ENCODE assay signal across 9 mouse cellular contexts in the genomic region with DNA sequence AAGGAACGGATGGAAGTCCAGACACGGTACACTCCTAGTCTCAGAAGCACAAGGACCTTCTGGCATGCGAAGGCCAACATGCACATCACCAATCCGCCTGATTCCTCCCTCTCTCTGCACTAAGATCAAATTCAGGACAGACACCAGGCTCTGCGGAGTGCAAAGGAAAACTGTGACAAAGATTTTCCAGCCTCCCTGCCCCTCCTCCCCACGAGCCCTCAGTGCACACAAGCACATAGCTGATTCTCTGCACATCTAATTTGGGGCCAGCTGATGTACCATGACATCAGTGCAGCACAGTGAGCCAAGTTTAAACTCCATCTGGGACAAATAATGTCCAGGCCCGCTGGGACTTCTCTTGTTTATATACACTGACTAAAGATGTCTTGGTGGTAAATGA.
DNase-seq lines count a peak whose midpoint lies in the region; ATAC-seq and TF ChIP-seq lines count a peak whose summit lies in the region.
"Had no signal": no experiment of that assay in that cellular context is flagged by ENCODE, and none has a peak within 500 bp of the region (broad histone marks: within the 10 kb centered on the region; RNA-seq: fewer than 3 reads in every experiment).

No protein-coding gene starts in this region.

- H3K4me3 ChIP-seq in hindbrain, embryonic 12.5 days: no peak overlapping the region
- no peak overlapping the region for H3K4me3 ChIP-seq in hindbrain, embryonic 10.5 days
- H3K4me3 ChIP-seq in hindbrain, postnatal 0 days (ENCODE audit: low read length): no peak overlapping the region
- no peak overlapping the region for H3K4me3 ChIP-seq in stomach, embryonic 16.5 days (replicated peaks; ENCODE audit: low read length)
- H3K4me3 ChIP-seq: limb, embryonic 12.5 days had no signal

- peak; percentile 54; the same call in 1 of the 2 replicates for ATAC-seq in hindbrain, embryonic 12.5 days (ENCODE audit: low FRiP score)
- ATAC-seq in hindbrain, postnatal 0 days: peak; percentile 86
- ATAC-seq in stomach, embryonic 16.5 days (ENCODE audit: insufficient read depth, low FRiP score): peak; percentile 88

- no peak overlapping the region for H3K4me2 ChIP-seq in hindbrain, embryonic 12.5 days (replicated peaks)
- no peak overlapping the region for H3K4me2 ChIP-seq in hindbrain, postnatal 0 days (ENCODE audit: low read depth, low read length)
- H3K4me2 ChIP-seq in stomach, embryonic 16.5 days (ENCODE audit: low read depth, low read length): no peak overlapping the region
- H3K4me2 ChIP-seq: limb, embryonic 12.5 days had no signal

- no peak for TF ChIP-seq CTCF in hindbrain, postnatal 0 days (IDR thresholded peaks at IDR 0.05; ENCODE audit: low read depth)

- WGBS in hindbrain, embryonic 12.5 days: 75% methylated on average over 7 of the region's 7 CpGs
- WGBS in hindbrain, embryonic 10.5 days: 72% methylated on average over 7 of the region's 7 CpGs
- WGBS in hindbrain, postnatal 0 days: 43% methylated on average over 7 of the region's 7 CpGs
- WGBS in stomach, embryonic 16.5 days: 54% methylated on average over 7 of the region's 7 CpGs

- H3K27ac ChIP-seq in hindbrain, embryonic 12.5 days: no peak overlapping the region
- H3K27ac ChIP-seq in hindbrain, embryonic 10.5 days: no peak overlapping the region
- no peak overlapping the region; the same call in 1 of the 2 replicates for H3K27ac ChIP-seq in hindbrain, postnatal 0 days
- H3K27ac ChIP-seq in stomach, embryonic 16.5 days (ENCODE audit: low read length): peak overlapping the region; percentile 71
- H3K27ac ChIP-seq: limb, embryonic 12.5 days had no signal

- H3K36me3 ChIP-seq in hindbrain, embryonic 12.5 days: no peaks in the 10 kb centered on the region
- H3K36me3 ChIP-seq in hindbrain, embryonic 10.5 days: 0 out of 2 replicates have a peak, but pooled peaks cover 14% of the 10 kb centered on the region
- H3K36me3 ChIP-seq in hindbrain, postnatal 0 days (ENCODE audit: insufficient read depth, low read length): no peaks in the 10 kb centered on the region
- H3K36me3 ChIP-seq in stomach, embryonic 16.5 days (ENCODE audit: control insufficient read depth, insufficient read depth, low read length): no peaks in the 10 kb centered on the region

- H3K9me3 ChIP-seq in hindbrain, embryonic 12.5 days (replicated peaks): no peaks in the 10 kb centered on the region
- H3K9me3 ChIP-seq in hindbrain, embryonic 10.5 days: no peaks in the 10 kb centered on the region
- no peaks in the 10 kb centered on the region for H3K9me3 ChIP-seq in hindbrain, postnatal 0 days (ENCODE audit: low read length)
- H3K9me3 ChIP-seq in stomach, embryonic 16.5 days (replicated peaks; ENCODE audit: control insufficient read depth, low read length): no peaks in the 10 kb centered on the region
- H3K9me3 ChIP-seq: limb, embryonic 12.5 days had no signal

- peaks cover 10% of the 10 kb centered on the region for H3K4me1 ChIP-seq in hindbrain, embryonic 12.5 days
- H3K4me1 ChIP-seq in hindbrain, embryonic 10.5 days (replicated peaks): peaks cover 23% of the 10 kb centered on the region
- peaks cover 6% of the 10 kb centered on the region; the same call in 1 of the 2 replicates for H3K4me1 ChIP-seq in hindbrain, postnatal 0 days (ENCODE audit: insufficient read depth, low read length)
- peaks cover 20% of the 10 kb centered on the region for H3K4me1 ChIP-seq in stomach, embryonic 16.5 days (ENCODE audit: control insufficient read depth, insufficient read depth, low read length)

- no peaks in the 10 kb centered on the region for H3K27me3 ChIP-seq in hindbrain, embryonic 12.5 days
- no peaks in the 10 kb centered on the region for H3K27me3 ChIP-seq in hindbrain, embryonic 10.5 days (ENCODE audit: insufficient read depth, poor library complexity, severe bottlenecking)
- no peaks in the 10 kb centered on the region for H3K27me3 ChIP-seq in hindbrain, postnatal 0 days (ENCODE audit: insufficient read depth, low read length)
- H3K27me3 ChIP-seq in stomach, embryonic 16.5 days (ENCODE audit: control insufficient read depth, insufficient read depth, low read length): no peaks in the 10 kb centered on the region
- H3K27me3 ChIP-seq: limb, embryonic 12.5 days had no signal

- DNase-seq in hindbrain, embryonic 10.5 days (ENCODE audit: low spot score): no peak
- peak; percentile 83 for DNase-seq in NIH3T3 (ENCODE audit: low read depth)
- peak; percentile 40 for DNase-seq in gastrocnemius, postnatal 10 days
- peak; percentile 75 for DNase-seq in hindbrain, postnatal 0 days (ENCODE audit: low spot score)
- no peak for DNase-seq in ovary, postnatal 14 days (ENCODE audit: low spot score)
- no peak for DNase-seq in B cell, adult 2 months

- no peak overlapping the region for H3K9ac ChIP-seq in hindbrain, embryonic 12.5 days
- H3K9ac ChIP-seq in hindbrain, postnatal 0 days (replicated peaks; ENCODE audit: low read length): no peak overlapping the region
- no peak overlapping the region for H3K9ac ChIP-seq in stomach, embryonic 16.5 days (ENCODE audit: low read length)
- H3K9ac ChIP-seq: limb, embryonic 12.5 days had no signal

Comparison
In these comparisons a context has a peak if more than half of its experiments do, and no peak if none do; other contexts are left out.
1. DNase-seq: peak in NIH3T3 (single experiment), gastrocnemius, postnatal 10 days (single experiment) and hindbrain, postnatal 0 days (single experiment); none in hindbrain, embryonic 10.5 days (single experiment), ovary, postnatal 14 days (single experiment) and B cell, adult 2 months (0 of 2).
2. Peak in every context shown above with its lines, with median percentiles within 50 percentile points of each other: ATAC-seq.